Mouse (Mus musculus) megakaryocyte progenitor cell, adult 5-6 weeks (primary cell): Measurements from ENCODE around the gene St3gal6. TPM values are rescaled to one million over a fixed set of nuclear protein-coding genes. Genes with fewer than 3 reads are reported as not detected.

ENCODE experiments used
- ATAC-seq: replicated peaks from 2 replicates; pipeline ENCODE4 v1.8.0; 2016; ENCODE audit warnings: mild to moderate bottlenecking, moderate TSS enrichment, inconsistent platforms; ENCODE audit not compliant: poor library complexity
- total RNA-seq, 2 experiments: library from RNA; stranded (forward) in 1 of 2; stranded (reverse) in 1 of 2; fragments of 157-497, 149-512 nt in 1 of 2; fragments of 200-1000 nt in 1 of 2; gene quantifications; 2 replicates each; pipeline versions ENCODE4 v1.2.3 to v1.2.4; 2015 to 2017

The St3gal6 gene
- total RNA-seq, 2 experiments from 2014 or later = 4.5 to 8.0 TPM

- peak; percentile 27; the same call in 1 of the 2 replicates for ATAC-seq
These were observed 1.4 kb downstream of the St3gal6 start for GRCm38 (mm10) chr16:58522677-58523043.

DNA sequence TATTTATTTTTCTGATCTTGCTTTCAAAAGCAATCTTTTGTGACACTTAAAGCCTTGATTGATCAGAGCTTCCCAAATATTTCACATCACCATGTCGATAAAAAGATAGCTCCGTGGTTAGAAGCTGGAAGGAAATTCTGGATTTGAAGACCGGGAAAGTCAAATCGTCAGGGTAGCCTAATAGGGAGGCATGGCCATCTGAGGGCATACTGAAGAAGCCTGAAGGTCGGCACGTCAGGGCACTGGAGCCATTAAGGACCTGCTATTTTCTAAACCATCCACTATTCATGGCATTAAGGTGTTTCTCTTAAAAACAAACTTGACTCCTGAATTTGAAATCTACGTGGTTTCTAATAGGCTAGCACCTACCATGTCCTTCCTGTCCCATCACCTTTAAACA is 2.1 kb downstream of the St3gal6 start:
- no peak for ATAC-seq

DNA sequence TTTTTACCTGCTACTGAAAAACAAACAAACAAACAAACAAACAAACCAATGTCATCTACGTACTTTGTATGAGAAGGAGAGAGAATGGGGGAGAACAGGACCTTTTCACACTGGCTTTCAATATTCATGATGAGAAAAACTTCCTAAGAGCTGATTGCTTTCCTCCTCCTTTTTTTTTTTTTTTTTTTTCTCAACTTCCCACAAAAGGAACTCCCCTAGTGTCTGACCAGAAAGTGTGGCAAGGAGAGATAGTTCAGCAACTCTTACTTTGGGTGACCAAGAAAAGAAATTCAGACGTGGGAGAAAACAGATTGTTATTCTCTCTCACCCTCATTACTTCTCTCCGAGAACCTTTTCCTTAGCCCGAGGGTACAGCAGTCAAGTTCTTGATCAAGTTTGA is 2.9 kb downstream of the St3gal6 start:
- ATAC-seq = no peak

DNA sequence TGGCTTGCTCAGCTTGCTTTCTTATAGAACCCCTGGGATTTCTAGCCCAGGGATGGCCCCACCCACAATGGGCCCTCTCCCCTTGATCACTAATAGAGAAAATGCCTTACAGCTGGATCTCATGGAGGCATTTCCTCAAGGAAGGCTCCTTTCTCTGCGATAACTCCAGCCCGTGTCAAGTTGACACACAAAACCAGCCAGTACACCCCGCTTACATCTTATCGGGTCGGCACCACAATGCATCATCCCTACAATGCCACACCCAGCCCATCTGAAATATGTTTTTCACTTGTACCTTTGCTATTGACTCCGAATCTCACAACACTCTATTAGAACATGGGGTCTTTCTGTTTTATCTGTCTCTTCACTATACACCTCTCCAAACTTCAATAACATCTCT is 3.6 kb downstream of the St3gal6 start:
- no peak for ATAC-seq

DNA sequence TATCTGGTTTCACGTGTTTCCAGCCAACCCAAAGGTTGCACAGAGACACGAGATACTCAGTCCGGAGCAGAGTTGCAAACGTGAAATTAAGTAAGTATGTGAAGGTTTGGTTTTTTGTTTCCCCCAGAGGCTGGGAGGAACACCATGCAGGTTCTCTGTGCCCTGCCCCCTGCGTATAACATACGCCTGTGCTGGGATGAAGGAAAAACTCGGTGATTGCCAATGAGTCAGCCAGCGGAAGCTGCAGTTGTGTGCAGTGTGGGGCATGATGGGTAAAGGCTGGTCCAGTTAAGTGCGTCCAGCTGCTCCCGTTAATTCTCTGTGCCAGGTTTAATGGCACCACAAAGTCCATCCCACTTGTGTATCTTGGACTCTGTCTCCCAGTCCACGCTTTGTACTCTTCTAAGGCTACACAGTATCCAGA is 4.4 kb downstream of the St3gal6 start:
- ATAC-seq = no peak

DNA sequence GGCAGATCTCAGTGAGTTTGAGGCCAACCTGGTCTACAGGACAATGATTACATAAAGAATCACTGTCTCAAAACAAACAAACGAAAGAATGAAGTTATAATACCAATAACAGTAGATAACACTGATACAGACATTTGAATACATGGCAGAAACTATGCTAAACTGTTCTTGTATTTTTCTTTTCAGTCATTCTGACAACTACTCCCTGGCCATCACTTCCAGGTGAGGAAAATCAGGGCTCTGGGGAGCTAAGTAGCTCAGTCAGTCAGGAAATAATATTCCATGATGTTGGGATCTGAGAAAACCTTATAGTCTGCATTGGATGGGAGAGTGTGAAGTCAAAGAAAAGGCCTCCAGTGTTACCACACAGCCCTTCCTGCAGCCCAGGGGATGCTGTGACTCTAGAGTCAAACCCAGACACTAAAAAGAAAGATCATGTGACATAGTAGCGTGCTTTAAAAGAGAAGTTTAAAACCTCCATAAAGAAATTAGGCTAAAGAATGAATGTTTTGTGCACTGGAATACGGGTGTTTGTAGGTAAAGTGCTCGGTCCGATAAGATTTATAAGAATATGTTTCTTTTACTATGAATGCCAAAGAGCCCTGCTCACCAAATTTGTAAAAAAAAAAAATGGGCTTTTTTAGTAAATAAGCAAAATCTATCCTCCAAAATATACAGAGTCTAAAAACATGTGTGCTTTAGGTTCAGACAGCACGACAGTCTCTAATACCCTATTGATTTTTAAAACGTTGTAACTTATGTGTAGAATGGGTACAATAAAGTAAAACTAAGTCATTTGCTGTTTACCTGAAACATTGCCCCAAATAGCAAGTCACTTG is 6.9 kb downstream of the St3gal6 start:
- no peak for ATAC-seq

- ATAC-seq = no peak
These were observed 7.9 kb downstream of the St3gal6 start for GRCm38 (mm10) chr16:58516161-58516560.

DNA sequence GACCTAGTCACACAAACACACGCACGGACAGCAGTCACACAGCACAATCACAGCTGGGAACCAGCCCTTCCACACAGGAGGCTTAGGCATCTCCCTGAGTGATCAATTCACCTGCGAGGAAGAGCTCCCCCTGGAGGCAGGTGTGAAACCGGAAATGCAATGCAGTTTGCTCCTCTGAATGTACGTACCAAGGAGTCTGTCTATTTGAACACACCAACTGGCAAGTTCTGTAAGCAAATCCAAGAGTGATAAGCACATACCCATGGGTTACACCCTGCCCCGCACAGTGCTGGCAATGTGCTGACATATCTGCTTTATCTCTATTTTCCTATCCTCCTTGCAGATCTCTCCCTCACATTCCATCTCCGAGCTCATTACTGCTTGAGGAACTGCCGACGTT is 9.5 kb downstream of the St3gal6 start:
- peak; percentile 93 for ATAC-seq

- no peak for ATAC-seq
These were observed 10.3 kb downstream of the St3gal6 start for GRCm38 (mm10) chr16:58513755-58514154.

GRCm38 (mm10) chr16:58512887-58513286 is 11.2 kb downstream of the St3gal6 start:
- ATAC-seq = no peak

- ATAC-seq = no peak
These were observed 11.8 kb downstream of the St3gal6 start for GRCm38 (mm10) chr16:58512181-58512761.

GRCm38 (mm10) chr16:58504945-58505344 is 19.1 kb downstream of the St3gal6 start:
- ATAC-seq = no peak

DNA sequence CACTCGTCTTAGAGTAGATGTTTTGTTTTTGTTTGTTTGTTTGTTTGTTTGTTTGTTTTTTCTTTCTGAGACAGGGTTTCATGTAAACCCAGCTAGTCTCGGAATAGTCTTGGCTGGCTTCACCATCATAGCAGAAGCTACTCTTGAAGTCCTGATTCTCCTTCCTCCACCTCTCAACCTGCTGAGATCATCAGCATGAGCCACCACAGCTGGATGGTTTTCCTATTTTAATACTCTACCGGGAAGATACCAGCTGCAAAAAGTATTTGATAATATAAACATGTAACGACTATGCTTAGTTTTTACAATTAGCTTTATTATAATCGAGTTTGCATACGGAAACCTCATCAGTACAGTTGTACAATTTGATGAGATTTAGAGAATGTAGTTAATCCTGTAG is 21.5 kb downstream of the St3gal6 start:
- no peak for ATAC-seq

DNA sequence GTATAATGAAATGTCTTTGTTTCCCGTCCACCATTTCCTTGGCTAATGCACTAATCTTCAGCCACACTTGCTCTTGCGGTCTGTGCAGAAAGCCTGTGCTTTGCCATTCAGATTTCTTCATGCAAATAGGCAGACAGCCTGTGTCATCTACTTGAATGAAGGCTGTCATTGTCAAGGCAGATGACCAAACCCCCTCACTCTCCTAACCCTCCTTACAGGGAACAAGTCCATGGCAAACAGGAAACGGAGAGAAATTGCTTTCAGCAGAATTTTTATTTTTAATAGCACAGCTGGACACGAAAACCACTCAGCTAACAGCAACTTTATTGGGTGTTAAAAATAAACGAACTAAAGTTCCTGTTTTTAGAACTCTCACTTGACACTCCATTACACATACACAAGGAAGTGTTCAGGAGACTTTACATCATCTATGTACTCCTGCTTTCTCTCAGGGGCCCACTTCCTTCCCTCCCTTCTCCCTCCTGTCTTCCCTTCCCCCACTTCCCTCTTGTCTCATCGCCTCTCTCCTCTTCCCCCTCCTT is 22.2 kb downstream of the St3gal6 start:
- peak; percentile 58 for ATAC-seq

- 0 out of 2 replicates have a peak, but pooled peaks have one; percentile 7 for ATAC-seq
These were observed 24.4 kb downstream of the St3gal6 start for GRCm38 (mm10) chr16:58499650-58500049.

DNA sequence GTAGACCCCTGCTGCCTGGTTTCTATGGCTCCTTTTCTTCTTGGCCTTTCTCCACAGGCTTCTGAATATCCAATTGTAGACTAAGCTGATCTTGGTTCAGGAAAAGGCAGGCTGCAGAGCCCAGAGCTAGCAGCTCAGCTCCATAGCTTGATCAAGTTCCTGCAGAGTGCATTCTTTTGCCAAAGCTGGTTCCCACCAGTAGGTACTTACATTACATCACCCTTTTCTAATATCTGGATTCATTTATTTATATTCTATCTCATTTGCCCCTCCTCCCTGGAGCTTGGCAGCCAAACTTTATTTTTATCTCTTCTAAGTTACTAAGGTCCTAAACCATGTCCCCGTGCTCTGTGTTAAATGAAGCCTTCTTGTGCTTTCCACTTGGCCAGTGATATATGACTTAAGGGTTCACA is 24.9 kb downstream of the St3gal6 start:
- 0 out of 2 replicates have a peak, but pooled peaks have one; percentile 1 for ATAC-seq

DNA sequence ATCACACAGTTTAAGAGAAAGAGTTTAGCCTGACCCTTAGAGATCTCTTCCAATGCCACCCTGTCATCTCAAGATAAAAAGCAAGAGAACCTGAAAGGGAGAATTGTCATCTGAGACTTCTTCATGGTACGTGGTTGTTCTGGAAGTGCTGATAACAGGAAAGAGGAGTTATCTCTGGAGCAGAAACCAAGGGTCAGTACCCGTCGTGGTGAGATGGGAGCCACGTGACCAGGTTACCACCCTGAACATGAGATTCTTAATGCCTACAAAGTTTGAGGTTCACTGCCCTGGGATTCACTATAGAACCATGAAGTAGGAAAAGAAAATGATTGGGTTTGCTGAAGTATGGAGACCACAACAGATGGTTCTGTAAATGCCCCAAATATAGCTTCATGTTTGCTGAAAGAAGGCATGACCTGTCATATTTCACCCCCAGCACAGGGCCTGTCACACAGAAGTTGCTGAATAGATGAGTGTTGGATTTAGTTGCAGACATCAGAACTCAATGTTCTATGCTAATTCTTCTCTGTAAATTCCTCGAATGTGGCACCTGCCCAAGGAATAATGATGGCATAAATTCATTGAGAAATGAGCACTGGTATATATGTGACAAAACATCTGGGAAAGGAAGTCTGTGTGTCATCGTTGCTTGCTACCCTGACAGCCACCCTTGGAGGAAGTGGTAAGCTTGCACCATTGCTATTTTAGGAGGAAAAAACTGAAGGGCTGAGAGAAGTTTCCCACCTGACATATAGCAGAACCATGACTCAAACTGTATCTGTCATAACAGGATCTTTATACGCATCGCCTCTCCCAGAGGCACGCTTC is 25.9 kb downstream of the St3gal6 start:
- ATAC-seq = peak; percentile 66

GRCm38 (mm10) chr16:58496791-58497190 is 27.3 kb downstream of the St3gal6 start:
- ATAC-seq = no peak

GRCm38 (mm10) chr16:58487861-58488260 is 36.2 kb downstream of the St3gal6 start:
- ATAC-seq = no peak

GRCm38 (mm10) chr16:58482296-58482695 is 41.7 kb downstream of the St3gal6 start:
- ATAC-seq = no peak

DNA sequence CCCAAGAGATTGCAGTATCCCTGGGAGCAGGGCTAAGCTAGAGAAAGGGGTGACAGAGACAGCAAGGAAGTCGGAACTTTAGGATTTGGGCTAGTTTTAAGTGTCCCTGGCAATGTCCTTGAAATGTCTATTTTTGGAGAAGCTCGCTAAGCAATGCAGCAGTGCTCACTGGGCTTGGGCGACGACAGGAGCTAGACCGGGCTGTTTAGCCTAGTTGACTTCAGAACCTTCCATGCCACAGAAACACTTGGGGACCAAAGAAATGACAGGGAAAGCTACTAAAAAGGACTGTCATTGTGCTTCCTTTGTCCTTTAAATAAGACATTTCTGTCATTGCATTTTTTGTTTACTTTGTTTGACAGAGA is 42.2 kb downstream of the St3gal6 start:
- ATAC-seq = no peak
